Mouse (Mus musculus) lung, adult 2 months (tissue): Measurements from ENCODE around the gene Ap1s3.

ENCODE experiments used
- CTCF ChIP-seq: fragments of 200-500 bp; IDR thresholded peaks from 2 replicates; pipeline ENCODE4 v1.5.1; 2011; ENCODE audit warnings: mild to moderate bottlenecking, low read length, control low read depth; ENCODE audit not compliant: insufficient read depth
- POLR2A ChIP-seq: fragments of 200-500 bp; IDR thresholded peaks from 2 replicates; pipeline ENCODE4 v1.6.1; 2011; ENCODE audit warnings: low read depth, mild to moderate bottlenecking, control low read depth, low read length, borderline replicate concordance; ENCODE audit errors: extremely low read depth

DNA sequence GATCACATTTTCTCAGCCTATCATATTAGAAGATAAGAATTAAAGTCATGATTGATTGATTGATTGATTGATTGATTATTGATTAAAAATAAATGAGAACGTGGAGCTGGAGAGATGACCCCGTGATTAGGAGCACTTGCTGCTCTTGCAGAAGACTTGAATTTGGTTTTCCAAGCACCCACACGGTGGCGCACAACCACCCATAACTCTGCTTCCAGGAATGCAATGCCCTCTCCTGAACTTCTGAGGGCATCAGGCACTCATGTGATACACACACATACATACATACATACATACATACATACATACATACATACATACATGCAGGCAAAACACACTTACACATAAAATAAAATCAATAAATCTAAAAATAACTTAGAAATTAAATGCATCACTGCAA is 45.6 kb downstream of the Ap1s3 start:
- TF ChIP-seq CTCF = peak; percentile 47; the same call in 1 of the 2 replicates
- TF ChIP-seq POLR2A = no peak
